Mouse (Mus musculus) hindbrain, embryonic 12.5 days (tissue): Measurements from ENCODE around the gene Pde4d. TPM values are rescaled to one million over a fixed set of nuclear protein-coding genes. Genes with fewer than 3 reads are reported as not detected.
A peak's percentile ranks its signal among the peaks of the same experiment; 100 is the strongest.

ENCODE experiments used
- ATAC-seq: fragments of 200-750 bp; cut with Nextera tagmentation; 2 replicates; pipeline ENCODE4 v1.8.0; 2017; ENCODE audit warnings: moderate TSS enrichment; ENCODE audit not compliant: low FRiP score
- H3K27ac ChIP-seq: fragments of 300-500 bp; sonication (generic); 2 replicates; pipeline ENCODE4 v1.5.1; 2016; ENCODE audit warnings: mild to moderate bottlenecking
- H3K27me3 ChIP-seq: fragments of 300-500 bp; sonication (generic); 2 replicates; pipeline ENCODE4 v1.6.1; 2016; ENCODE audit warnings: mild to moderate bottlenecking
- H3K36me3 ChIP-seq: fragments of 300-500 bp; sonication (generic); 2 replicates; pipeline ENCODE4 v1.6.1; 2016; ENCODE audit warnings: mild to moderate bottlenecking
- H3K4me1 ChIP-seq: fragments of 300-500 bp; sonication (generic); 2 replicates; pipeline ENCODE4 v1.6.1; 2016
- H3K4me2 ChIP-seq: fragments of 300-500 bp; sonication (generic); replicated peaks from 2 replicates; pipeline ENCODE4 v1.6.1; 2016; ENCODE audit warnings: mild to moderate bottlenecking
- H3K4me3 ChIP-seq: fragments of 300-500 bp; sonication (generic); 2 replicates; pipeline ENCODE4 v1.5.1; 2016; ENCODE audit warnings: mild to moderate bottlenecking
- H3K9ac ChIP-seq: fragments of 300-500 bp; sonication (generic); 2 replicates; pipeline ENCODE4 v1.6.1; 2016; ENCODE audit warnings: mild to moderate bottlenecking, moderate library complexity
- H3K9me3 ChIP-seq: fragments of 300-500 bp; sonication (generic); replicated peaks from 2 replicates; pipeline ENCODE4 v1.6.1; 2016; ENCODE audit warnings: mild to moderate bottlenecking
- WGBS: fragments of 180-500 bp; shearing (Covaris S2); methylation state at CpG from one replicate; pipeline ENCODE4 v1.1.7; 2016; 5-methylcytosine and 5-hydroxymethylcytosine counted together
- polyA plus RNA-seq: library from polyadenylated mRNA; unstranded; fragments of >200 nt; fragmentation: Nextera tagmentation; extraction: Ambion mirVana; gene quantifications from 2 replicates; pipeline ENCODE4 v1.2.1, GENCODE M21; 2016

Pde4d gene
- polyA plus RNA-seq, 1 experiment from 2014 or later = 20.6 TPM

DNA sequence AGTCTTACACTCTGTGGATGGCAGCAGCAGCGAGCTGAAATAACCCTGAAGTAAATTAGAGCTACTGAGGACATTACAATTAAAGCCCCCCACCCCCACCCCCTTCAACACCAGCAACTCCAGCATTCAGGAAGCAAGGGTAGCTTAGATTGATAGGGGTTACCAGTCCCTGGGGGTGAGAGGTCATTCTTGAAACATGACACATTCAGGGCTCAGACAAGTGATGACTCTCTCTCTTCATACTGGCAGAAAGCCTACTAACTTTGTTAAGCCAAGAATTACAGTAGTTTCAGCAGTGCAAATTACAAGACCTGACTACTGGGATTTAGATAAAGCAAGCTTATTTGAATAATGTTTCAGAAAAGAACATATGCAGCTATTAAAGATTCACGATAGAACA, 455.4 kb downstream of the Pde4d start:
- no peaks in the 10 kb centered on the region for H3K36me3 ChIP-seq
- no peak for ATAC-seq
- WGBS = 49% methylated on average over 2 of the region's 2 CpGs
- no peaks in the 10 kb centered on the region for H3K27me3 ChIP-seq
- H3K27ac ChIP-seq = no peak overlapping the region
- no peaks in the 10 kb centered on the region for H3K9me3 ChIP-seq
- no peak overlapping the region for H3K4me2 ChIP-seq
- peaks cover 10% of the 10 kb centered on the region for H3K4me1 ChIP-seq
- no peak overlapping the region for H3K4me3 ChIP-seq
- H3K9ac ChIP-seq = no peak overlapping the region

DNA sequence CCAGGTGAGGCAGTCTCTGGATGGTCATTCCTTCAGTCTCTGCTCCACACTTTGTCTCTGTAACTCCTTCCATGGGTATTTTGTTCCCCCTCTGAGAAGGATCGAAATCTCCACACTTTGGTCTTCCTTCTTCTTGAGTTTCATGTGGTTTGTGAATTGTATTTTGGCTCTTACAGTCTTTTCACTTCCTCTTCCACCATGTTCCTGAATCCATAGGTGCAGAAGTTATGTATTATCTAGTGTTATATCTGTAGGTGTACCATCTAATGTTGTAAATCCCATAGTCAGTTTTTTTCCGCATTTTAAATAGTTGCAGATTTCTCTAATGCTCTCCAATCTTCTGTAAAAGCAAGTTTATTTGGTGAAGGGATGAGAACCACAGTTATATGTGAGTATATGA, 459.4 kb downstream of the Pde4d start:
- Histone ChIP-seq H3K9me3 (no peaks in the 10 kb centered on the region), H3K36me3 (no peaks in the 10 kb centered on the region), H3K4me2 (no peak overlapping the region), H3K9ac (no peak overlapping the region), H3K4me3 (no peak overlapping the region), H3K27ac (no peak overlapping the region), H3K27me3 (no peaks in the 10 kb centered on the region), H3K4me1 (peaks cover 10% of the 10 kb centered on the region)
- ATAC-seq = no peak
- WGBS = 95% methylated on average over 2 of the region's 2 CpGs

DNA sequence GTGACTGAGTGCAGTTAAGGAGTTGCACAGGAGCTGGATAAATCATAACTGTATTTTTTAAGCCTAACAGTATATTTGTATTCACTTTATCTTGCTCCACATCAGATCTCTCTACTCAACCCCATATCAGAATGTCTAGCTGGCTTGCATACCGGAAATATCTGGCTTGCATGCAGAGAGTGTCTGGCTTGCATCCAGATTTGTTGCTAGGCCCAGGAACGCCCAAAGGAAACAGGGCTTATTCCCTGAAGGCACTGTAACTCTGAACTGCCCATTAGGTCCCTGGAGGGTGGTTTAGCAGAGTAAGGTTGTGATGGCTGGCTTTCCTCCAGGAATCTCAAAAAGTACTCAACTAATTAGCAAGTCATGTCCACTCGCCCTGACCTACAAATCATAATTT, 464.9 kb downstream of the Pde4d start:
- Histone ChIP-seq H3K9me3 (no peaks in the 10 kb centered on the region), H3K27ac (no peak overlapping the region), H3K27me3 (no peaks in the 10 kb centered on the region), H3K9ac (no peak overlapping the region), H3K4me3 (no peak overlapping the region), H3K4me2 (no peak overlapping the region), H3K4me1 (no peaks in the 10 kb centered on the region), H3K36me3 (no peaks in the 10 kb centered on the region)
- no peak for ATAC-seq
- 73% methylated on average over 3 of the region's 3 CpGs for WGBS

DNA sequence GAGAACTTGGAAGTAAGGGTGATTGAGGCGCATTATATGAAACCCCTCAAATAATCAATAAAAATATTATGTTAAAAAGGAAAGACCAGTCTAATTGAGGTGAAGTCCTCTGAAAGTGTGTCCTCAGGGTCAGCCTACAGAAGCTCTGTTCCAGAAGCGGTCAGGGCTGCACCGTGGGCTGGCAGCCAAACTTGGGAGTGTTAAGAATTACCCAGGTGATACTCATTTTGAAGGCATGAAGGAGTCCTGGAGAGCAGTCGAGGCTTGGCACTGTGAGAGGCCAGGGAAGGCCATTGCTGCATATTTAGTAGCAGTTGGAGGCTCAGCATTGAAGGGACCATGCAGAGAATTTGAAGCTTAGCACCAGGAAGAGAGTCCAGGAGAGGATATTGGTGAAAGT, 471.4 kb downstream of the Pde4d start:
- no peaks in the 10 kb centered on the region for H3K36me3 ChIP-seq
- WGBS = 66% methylated on average over 4 of the region's 4 CpGs
- H3K4me2 ChIP-seq = no peak overlapping the region
- no peaks in the 10 kb centered on the region for H3K27me3 ChIP-seq
- no peak overlapping the region for H3K4me3 ChIP-seq
- no peak overlapping the region for H3K27ac ChIP-seq
- H3K9me3 ChIP-seq = no peaks in the 10 kb centered on the region
- H3K9ac ChIP-seq = no peak overlapping the region
- H3K4me1 ChIP-seq = no peaks in the 10 kb centered on the region
- no peak for ATAC-seq

DNA sequence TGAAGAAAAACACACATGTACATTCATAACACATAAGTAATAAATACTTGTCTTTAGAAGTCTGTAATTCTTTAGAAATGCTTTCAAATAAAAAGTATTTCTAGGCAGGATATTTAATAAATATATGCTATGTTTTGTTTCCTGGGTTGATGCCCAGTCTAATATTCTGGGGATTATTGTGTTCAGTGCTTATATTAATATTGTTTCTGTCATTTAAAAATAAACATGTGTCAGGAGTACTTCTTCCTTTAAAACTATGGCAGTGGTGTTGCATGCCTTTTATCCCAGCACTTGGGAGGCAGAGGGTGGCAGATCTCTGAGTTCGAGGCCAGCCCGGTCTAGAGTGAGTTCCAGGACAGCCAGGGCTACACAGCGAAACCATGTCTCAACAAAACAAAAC, 485.1 kb downstream of the Pde4d start:
- WGBS = 79% methylated on average over 3 of the region's 3 CpGs
- H3K4me1 ChIP-seq = no peaks in the 10 kb centered on the region
- H3K27ac ChIP-seq = no peak overlapping the region
- ATAC-seq = no peak
- H3K4me2 ChIP-seq = no peak overlapping the region
- no peaks in the 10 kb centered on the region for H3K27me3 ChIP-seq
- H3K9ac ChIP-seq = no peak overlapping the region
- H3K4me3 ChIP-seq = no peak overlapping the region
- no peaks in the 10 kb centered on the region for H3K9me3 ChIP-seq
- H3K36me3 ChIP-seq = no peaks in the 10 kb centered on the region

DNA sequence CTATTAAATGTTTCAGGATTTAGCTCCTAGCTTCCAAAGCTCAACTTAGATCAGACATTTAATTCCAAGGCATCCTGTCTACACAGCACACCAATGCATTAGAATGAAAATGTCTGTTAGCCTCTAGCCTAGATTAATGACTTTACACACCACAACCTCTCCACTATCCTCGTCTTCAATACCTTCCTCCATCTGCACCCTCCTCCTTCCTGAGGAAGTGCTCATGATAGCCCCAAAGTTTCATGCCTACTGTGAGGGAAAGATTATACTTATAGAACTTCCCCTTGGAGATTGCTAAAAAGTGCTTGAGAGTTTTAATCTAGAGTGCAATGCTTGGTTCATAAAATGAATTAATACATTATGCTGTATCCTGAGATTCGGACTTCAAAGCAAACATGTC, 487.5 kb downstream of the Pde4d start:
- H3K27me3 ChIP-seq = no peaks in the 10 kb centered on the region

DNA sequence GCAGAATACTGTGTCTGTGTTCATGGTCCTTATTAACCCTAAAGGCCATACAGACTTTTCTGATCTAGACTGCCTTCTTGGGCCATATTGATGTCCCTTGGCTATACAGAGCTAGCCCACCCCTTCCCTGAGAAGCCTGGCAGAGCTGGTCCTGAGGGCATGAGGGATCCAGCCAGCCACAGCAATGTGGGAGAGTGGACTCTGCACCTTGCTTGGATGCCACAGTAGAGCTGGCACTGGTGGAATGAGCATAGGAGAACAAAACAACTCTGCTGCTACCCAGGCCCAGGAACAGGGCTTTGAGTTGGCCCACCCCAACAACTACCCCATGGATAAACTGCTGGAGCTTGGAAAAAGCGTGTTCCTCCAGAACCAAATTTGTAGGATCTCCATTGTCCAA, 503.2 kb downstream of the Pde4d start:
- WGBS = 90% methylated on average over 1 of the region's 1 CpGs

More for the DNA sequence above, 487.5 kb downstream of the Pde4d start:
- Histone ChIP-seq H3K36me3 (no peaks in the 10 kb centered on the region), H3K4me1 (no peaks in the 10 kb centered on the region), H3K4me2 (no peak overlapping the region), H3K9ac (no peak overlapping the region), H3K9me3 (0 out of 2 replicates have a peak, but pooled peaks cover 5% of the 10 kb centered on the region), H3K4me3 (no peak overlapping the region), H3K27ac (no peak overlapping the region)
- ATAC-seq = no peak
- 74% methylated on average over 2 of the region's 2 CpGs for WGBS

DNA sequence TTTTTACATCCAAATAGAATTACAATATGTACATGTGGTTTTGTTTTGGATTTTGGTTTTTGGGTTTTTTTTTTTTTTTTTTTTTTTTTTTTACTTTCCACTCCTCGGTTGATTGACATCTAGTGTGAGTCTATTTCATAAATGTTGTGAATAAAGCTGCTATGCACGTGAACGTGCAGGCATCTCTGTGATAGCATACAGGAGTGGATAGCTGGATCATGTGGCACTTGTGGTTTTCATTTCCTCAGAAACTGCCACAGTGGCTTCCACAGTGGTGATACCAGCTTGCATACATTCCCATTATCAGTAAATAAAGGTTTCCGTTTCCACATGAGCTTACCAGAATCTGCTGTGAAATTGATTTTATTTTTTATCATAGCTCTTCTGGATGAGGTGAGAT, 506.3 kb downstream of the Pde4d start:
- no peak overlapping the region for H3K9ac ChIP-seq
- no peak overlapping the region for H3K27ac ChIP-seq
- no peaks in the 10 kb centered on the region for H3K36me3 ChIP-seq
- H3K4me2 ChIP-seq = no peak overlapping the region
- H3K4me1 ChIP-seq = no peaks in the 10 kb centered on the region
- H3K27me3 ChIP-seq = no peaks in the 10 kb centered on the region
- 82% methylated on average over 4 of the region's 4 CpGs for WGBS
- H3K4me3 ChIP-seq = no peak overlapping the region
- H3K9me3 ChIP-seq = no peaks in the 10 kb centered on the region
- no peak for ATAC-seq

More for the DNA sequence above, 503.2 kb downstream of the Pde4d start:
- H3K4me2 ChIP-seq = no peak overlapping the region
- no peaks in the 10 kb centered on the region for H3K27me3 ChIP-seq
- no peaks in the 10 kb centered on the region for H3K36me3 ChIP-seq
- H3K9me3 ChIP-seq = no peaks in the 10 kb centered on the region
- no peak overlapping the region for H3K27ac ChIP-seq
- H3K4me3 ChIP-seq = no peak overlapping the region
- ATAC-seq = no peak
- no peaks in the 10 kb centered on the region for H3K4me1 ChIP-seq
- no peak overlapping the region for H3K9ac ChIP-seq

DNA sequence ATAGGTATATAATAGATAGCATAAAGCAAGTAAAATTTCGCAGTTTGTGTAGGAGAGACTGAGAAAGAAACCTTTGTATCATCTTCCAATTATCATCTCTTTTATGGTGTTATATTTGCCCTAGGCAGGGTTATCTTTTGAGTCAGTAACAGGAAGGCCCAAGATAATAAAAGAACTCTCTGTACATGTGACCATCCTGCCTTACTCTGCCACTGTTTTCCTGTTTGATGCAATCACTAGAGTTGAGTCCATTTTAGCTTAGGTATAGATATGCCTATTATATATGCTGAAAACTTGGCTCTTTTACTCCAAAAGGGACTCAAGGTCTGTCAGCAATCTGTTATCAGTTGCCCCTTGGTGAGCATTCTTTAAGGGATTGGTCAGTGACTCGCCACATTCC, 514.3 kb downstream of the Pde4d start:
- Histone ChIP-seq H3K4me3 (no peak overlapping the region), H3K4me1 (no peaks in the 10 kb centered on the region), H3K9ac (no peak overlapping the region), H3K9me3 (no peaks in the 10 kb centered on the region), H3K27me3 (no peaks in the 10 kb centered on the region), H3K27ac (no peak overlapping the region), H3K36me3 (no peaks in the 10 kb centered on the region), H3K4me2 (no peak overlapping the region)
- ATAC-seq = no peak
- 84% methylated on average over 2 of the region's 2 CpGs for WGBS

DNA sequence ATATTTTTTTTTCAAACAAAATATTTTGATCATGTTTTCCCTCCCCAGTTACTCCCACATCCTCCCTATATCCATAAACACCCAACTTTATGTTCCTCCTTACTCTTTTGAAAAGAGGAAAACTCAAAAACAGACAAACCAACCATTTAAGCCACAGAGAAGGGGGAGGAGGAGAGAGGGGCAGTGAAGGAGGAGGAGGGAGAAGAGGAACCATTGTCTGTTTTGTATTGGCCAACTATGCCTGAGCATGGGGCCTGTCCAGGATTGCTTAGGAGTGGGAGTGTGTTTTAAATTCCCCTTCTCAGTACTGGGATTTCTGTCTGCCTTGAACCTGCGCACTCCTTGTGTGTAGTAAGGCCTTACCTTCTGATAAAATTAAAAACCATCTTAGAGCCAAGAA, 531.4 kb downstream of the Pde4d start:
- WGBS = 94% methylated on average over 1 of the region's 1 CpGs

DNA sequence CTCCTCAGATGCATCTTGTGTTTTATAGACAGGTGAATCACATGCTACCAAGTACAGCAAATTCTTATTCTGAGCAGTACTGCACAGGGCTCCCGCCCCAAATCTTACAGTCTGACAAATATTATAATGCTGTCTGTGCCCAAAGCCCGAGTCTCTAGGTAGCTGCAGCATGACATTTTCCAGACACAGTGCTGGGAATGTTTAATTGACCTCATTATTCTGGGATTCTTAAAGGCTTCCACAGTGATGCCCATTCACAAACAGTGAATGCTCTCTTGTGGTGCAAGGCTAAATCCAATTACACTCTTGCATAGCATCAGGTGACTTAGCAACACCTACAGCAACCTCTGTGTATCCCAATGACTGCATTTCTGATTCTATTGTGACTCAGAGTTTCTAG, 549.0 kb downstream of the Pde4d start:
- 55% methylated on average over 2 of the region's 2 CpGs for WGBS
- H3K4me3 ChIP-seq = no peak overlapping the region
- no peaks in the 10 kb centered on the region for H3K36me3 ChIP-seq
- no peaks in the 10 kb centered on the region for H3K4me1 ChIP-seq
- no peak overlapping the region for H3K9ac ChIP-seq
- no peak overlapping the region for H3K27ac ChIP-seq
- no peak overlapping the region for H3K4me2 ChIP-seq
- no peaks in the 10 kb centered on the region for H3K27me3 ChIP-seq
- no peaks in the 10 kb centered on the region for H3K9me3 ChIP-seq
- ATAC-seq = peak; percentile 54; the same call in 1 of the 2 replicates

More for the DNA sequence above, 531.4 kb downstream of the Pde4d start:
- no peaks in the 10 kb centered on the region for H3K4me1 ChIP-seq
- H3K27ac ChIP-seq = no peak overlapping the region
- no peaks in the 10 kb centered on the region for H3K36me3 ChIP-seq
- no peak overlapping the region for H3K9ac ChIP-seq
- no peak overlapping the region for H3K4me2 ChIP-seq
- H3K27me3 ChIP-seq = no peaks in the 10 kb centered on the region
- no peaks in the 10 kb centered on the region for H3K9me3 ChIP-seq
- no peak for ATAC-seq
- H3K4me3 ChIP-seq = no peak overlapping the region

DNA sequence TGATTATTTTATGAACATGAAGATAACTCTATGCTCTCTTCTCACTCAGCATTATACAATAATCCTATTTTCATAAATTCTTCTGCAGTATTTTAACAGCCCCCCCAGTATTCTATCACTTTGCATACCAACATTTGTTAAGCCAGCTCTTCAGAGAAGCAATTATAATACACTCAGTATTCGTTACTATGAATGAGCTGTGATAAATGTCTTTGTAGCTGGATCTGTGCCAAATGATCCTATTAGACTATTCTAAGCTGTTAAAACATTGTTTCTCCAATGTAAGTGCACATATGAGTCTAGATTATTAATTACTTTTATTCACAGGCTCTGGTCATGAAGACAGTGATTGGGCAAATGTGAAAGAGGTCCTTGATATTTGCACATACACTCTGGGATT, 575.0 kb downstream of the Pde4d start:
- no peak overlapping the region for H3K4me2 ChIP-seq
- H3K9ac ChIP-seq = no peak overlapping the region
- H3K4me1 ChIP-seq = no peaks in the 10 kb centered on the region
- H3K36me3 ChIP-seq = no peaks in the 10 kb centered on the region
- no peak for ATAC-seq
- H3K27me3 ChIP-seq = no peaks in the 10 kb centered on the region
- 68% methylated on average over 1 of the region's 1 CpGs for WGBS
- no peak overlapping the region for H3K27ac ChIP-seq
- H3K4me3 ChIP-seq = no peak overlapping the region
- H3K9me3 ChIP-seq = no peaks in the 10 kb centered on the region

DNA sequence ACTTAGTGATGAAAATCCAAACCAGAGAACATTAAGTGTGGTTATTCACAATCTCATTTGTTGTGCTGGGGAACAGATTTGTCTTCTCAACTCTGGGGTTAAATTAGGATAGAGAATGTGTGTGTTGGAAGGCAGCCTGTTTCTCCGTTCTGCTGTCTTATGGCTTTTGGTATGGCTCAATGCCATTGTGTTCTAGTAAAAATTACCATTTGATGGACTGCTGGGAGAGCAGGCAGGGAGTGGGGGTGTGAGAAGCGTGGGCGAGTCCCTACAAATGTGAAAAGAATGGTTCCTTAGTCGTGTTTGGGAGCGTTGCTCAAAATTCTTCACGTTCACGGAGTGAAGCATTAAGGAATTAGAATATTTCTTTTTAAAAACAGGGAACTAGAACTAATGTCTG, 597.4 kb downstream of the Pde4d start:
- H3K4me1 ChIP-seq = no peaks in the 10 kb centered on the region
- H3K36me3 ChIP-seq = no peaks in the 10 kb centered on the region
- H3K4me2 ChIP-seq = no peak overlapping the region
- no peak overlapping the region for H3K4me3 ChIP-seq
- no peaks in the 10 kb centered on the region for H3K27me3 ChIP-seq
- WGBS = 67% methylated on average over 7 of the region's 7 CpGs
- H3K9ac ChIP-seq = no peak overlapping the region
- ATAC-seq = no peak
- H3K9me3 ChIP-seq = no peaks in the 10 kb centered on the region
- no peak overlapping the region for H3K27ac ChIP-seq

DNA sequence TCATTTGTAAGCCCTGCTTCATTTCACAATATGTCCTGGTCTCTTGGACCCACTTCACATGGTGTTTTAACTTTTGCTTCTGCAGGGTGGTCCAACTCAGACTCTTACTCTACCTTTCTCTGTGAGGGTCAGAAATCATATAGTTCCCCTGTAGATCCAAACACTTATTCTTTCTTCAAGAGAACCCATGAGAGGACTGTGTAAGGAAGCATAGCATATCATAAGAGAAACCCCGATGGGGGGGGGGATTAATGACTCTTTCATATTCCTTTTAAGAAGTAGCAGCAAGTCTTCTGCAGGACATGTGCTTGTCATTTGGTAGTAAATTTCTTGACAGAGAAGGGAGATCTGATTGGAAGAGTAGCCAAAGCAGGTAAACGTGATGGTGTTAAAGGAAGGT, 603.1 kb downstream of the Pde4d start:
- WGBS = 72% methylated on average over 2 of the region's 2 CpGs
- peak overlapping the region; percentile 49; the same call in 1 of the 2 replicates for H3K27ac ChIP-seq
- no peaks in the 10 kb centered on the region for H3K9me3 ChIP-seq
- H3K4me1 ChIP-seq = no peaks in the 10 kb centered on the region
- no peak overlapping the region for H3K4me3 ChIP-seq
- no peak overlapping the region for H3K9ac ChIP-seq
- H3K36me3 ChIP-seq = no peaks in the 10 kb centered on the region
- no peaks in the 10 kb centered on the region for H3K27me3 ChIP-seq
- ATAC-seq = peak; percentile 20
- H3K4me2 ChIP-seq = no peak overlapping the region
